Mouse (Mus musculus) forebrain, embryonic 14.5 days (tissue): Measurements from ENCODE around the gene Tasp1. TPM values are rescaled to one million over a fixed set of nuclear protein-coding genes. Genes with fewer than 3 reads are reported as not detected.
"Not testable (repeated sequence)": the region's sequence is repeated elsewhere in the genome, so short reads cannot be mapped to it uniquely, and the experiment has no call there.

Experiments
- ATAC-seq: fragments of 200-750 bp; cut with Nextera tagmentation; 2 replicates; pipeline ENCODE4 v1.8.0; 2017; ENCODE audit warnings: mild to moderate bottlenecking, moderate library complexity
- DNase-seq: peaks from one replicate; pipeline ENCODE4 v3.0.0-alpha.2; 2015; ENCODE audit warnings: low spot score
- H3K27ac ChIP-seq: fragments of 300-500 bp; sonication (generic); 2 replicates; pipeline ENCODE4 v1.5.1; 2014; ENCODE audit warnings: low read depth, mild to moderate bottlenecking, control low read depth, low read length, moderate library complexity
- H3K27me3 ChIP-seq: fragments of 300-500 bp; sonication (generic); replicated peaks from 2 replicates; pipeline ENCODE4 v1.6.1; 2014; ENCODE audit warnings: low read length, control low read depth, mixed read lengths; ENCODE audit not compliant: control insufficient read depth, insufficient read depth
- H3K36me3 ChIP-seq: fragments of 300-500 bp; sonication (generic); 2 replicates; pipeline ENCODE4 v1.6.1; 2014; ENCODE audit warnings: low read length, control low read depth; ENCODE audit not compliant: control insufficient read depth, insufficient read depth
- H3K4me1 ChIP-seq: fragments of 300-500 bp; sonication (generic); 2 replicates; pipeline ENCODE4 v1.6.1; 2014; ENCODE audit warnings: antibody characterized with exemption, low read length, control low read depth; ENCODE audit not compliant: control insufficient read depth, insufficient read depth
- H3K4me2 ChIP-seq: fragments of 300-500 bp; sonication (generic); 2 replicates; pipeline ENCODE4 v1.6.1; 2014; ENCODE audit warnings: mild to moderate bottlenecking, control low read depth, low read length
- H3K4me3 ChIP-seq: fragments of 300-500 bp; sonication (generic); 2 replicates; pipeline ENCODE4 v1.5.1; 2014; ENCODE audit warnings: low read depth, low read length, control low read depth
- H3K9ac ChIP-seq: fragments of 300-500 bp; sonication (generic); 2 replicates; pipeline ENCODE4 v1.6.1; 2014; ENCODE audit warnings: mild to moderate bottlenecking, low read length, control low read depth, moderate library complexity
- H3K9me3 ChIP-seq: fragments of 300-500 bp; sonication (generic); replicated peaks from 2 replicates; pipeline ENCODE4 v1.6.1; 2016; ENCODE audit warnings: low read length, control low read depth, mixed read lengths; ENCODE audit not compliant: control insufficient read depth
- WGBS: fragments of 180-500 bp; shearing (Covaris S2); extraction: QIAGEN DNeasy Blood & Tissue Kit; methylation state at CpG from one replicate; pipeline ENCODE4 v1.1.7; 2014; 5-methylcytosine and 5-hydroxymethylcytosine counted together
- polyA plus RNA-seq: library from polyadenylated mRNA; unstranded; fragments of >200 nt; fragmentation: Nextera tagmentation; extraction: Ambion mirVana; gene quantifications from 2 replicates; pipeline ENCODE4 v1.2.1, GENCODE M21; 2014

The Tasp1 gene
- polyA plus RNA-seq, 1 experiment from 2014 or later, result 18.9 TPM

DNA sequence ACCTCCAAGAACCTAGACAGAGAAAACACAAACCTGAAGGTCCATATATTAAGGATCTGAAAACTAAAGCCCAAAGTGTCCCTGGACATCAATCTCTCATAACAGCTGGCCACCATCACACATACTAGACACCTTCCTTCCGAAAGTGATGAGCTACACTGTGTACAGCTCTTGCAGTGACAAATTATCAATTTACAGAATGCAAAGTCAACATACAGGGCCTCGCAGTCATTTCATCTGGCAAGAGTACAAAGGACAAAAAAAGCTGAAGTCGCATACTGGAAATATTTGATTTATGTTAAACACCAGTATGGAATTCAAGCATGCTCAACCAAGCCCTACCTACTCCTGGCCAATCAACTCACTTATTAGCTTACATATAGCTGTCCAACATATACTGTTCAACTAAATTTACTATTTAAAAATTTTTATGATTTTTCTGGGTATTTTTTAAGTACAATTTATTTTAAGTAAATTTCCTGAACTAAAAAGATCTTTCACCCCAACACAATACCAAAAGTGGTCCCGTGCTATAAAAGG lies 132.5 kb downstream of the Tasp1 start:
- Histone ChIP-seq H3K36me3 (no peaks in the 10 kb centered on the region), H3K4me1 (no peaks in the 10 kb centered on the region), H3K27ac (no peak overlapping the region), H3K9me3 (no peaks in the 10 kb centered on the region), H3K4me2 (no peak overlapping the region), H3K4me3 (no peak overlapping the region), H3K27me3 (no peaks in the 10 kb centered on the region), H3K9ac (no peak overlapping the region)
- no peak for DNase-seq
- ATAC-seq, result no peak
- WGBS, result 95% methylated on average over 4 of the region's 4 CpGs

DNA sequence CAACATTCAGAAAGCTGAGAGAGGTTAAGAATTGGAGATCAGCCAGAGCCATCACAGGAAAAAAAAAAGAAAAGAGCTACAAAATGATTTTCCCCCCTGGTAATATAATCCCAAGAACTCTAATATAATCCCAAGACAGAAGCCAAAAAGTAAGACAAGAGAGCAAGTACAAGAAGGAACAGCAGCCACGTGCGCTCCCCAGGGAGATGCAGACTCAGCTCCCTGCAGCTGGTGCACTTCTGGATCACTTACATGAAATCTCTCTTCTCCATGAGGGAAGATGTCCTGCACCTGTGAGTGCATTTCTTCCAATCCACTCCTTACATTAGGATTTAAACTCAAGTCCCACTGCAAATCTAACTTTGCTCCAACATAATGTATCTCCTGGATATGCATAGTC lies 134.4 kb downstream of the Tasp1 start:
- ATAC-seq, result no peak
- WGBS, result 97% methylated on average over 2 of the region's 2 CpGs

DNA sequence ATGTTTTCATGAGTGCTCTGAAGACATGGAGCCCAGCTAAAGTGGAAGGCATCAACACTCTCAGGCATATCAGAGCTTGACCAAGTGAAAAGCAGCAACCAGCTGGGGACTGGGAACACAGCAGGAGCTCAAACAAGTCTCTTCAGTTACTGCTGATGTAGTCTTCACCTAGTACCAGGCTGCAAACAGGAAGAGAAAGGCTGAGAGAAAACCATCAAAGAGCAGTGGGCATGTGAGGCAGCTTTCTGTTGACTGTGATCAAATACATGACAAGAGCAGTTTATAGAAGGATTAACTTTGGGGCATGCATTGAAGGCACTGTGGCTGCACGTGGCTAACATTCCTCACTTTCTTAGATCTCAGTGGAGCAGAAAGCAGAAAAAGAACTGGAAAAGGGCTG lies 141.7 kb downstream of the Tasp1 start:
- Histone ChIP-seq H3K36me3 (no peaks in the 10 kb centered on the region), H3K4me3 (no peak overlapping the region), H3K9ac (no peak overlapping the region), H3K4me2 (no peak overlapping the region), H3K27ac (no peak overlapping the region), H3K9me3 (no peaks in the 10 kb centered on the region), H3K27me3 (no peaks in the 10 kb centered on the region), H3K4me1 (no peaks in the 10 kb centered on the region)
- DNase-seq (no peak), ATAC-seq (no peak)
- 0% methylated on average over 1 of the region's 1 CpGs for WGBS

More for the DNA sequence above, 134.4 kb downstream of the Tasp1 start:
- Histone ChIP-seq H3K27me3 (no peaks in the 10 kb centered on the region), H3K4me2 (no peak overlapping the region), H3K4me3 (no peak overlapping the region), H3K4me1 (no peaks in the 10 kb centered on the region), H3K9me3 (no peaks in the 10 kb centered on the region), H3K36me3 (no peaks in the 10 kb centered on the region), H3K27ac (no peak overlapping the region), H3K9ac (no peak overlapping the region)
- DNase-seq, result no peak

DNA sequence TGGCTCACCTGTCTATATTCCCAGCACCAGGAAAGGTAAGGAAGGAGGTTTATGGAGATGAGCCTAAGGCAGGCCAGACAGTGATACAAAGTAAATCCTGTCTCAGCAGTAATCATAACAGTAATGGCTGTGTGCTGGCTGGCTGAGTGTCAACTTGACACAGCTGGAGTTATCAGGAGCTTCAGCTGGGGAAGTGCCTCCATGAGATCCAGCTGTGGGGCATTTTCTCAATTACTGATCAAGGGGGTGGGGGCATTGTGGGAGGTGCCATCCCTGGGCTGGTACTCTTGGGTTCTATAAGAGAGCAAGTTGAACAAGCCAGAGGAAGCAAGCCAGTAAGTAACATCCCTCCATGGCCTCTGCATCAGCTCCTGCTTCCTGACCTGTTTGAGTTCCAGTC lies 145.2 kb downstream of the Tasp1 start:
- H3K27ac ChIP-seq, H3K9me3 ChIP-seq, H3K36me3 ChIP-seq, H3K9ac ChIP-seq, DNase-seq, H3K4me1 ChIP-seq, H3K4me2 ChIP-seq, H3K27me3 ChIP-seq, H3K4me3 ChIP-seq, ATAC-seq: not testable (repeated sequence)

DNA sequence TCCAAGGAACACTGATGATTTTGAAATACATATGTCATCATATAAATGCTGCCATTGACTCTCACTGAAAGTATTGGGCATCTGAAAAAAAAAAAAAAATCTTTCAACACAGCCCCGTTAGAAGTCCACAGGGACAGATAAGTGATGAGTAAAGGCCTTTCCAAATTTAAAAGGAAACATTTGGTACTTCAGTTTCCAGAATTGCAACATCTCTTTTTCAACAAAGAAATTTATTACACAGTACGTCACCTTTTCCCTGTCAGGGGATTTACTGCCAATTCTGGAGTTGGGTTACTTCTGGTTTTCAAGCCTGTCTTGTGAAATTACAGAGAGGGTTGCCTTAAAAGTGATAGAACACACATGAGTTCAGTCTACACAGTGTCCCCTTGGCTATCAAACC lies 146.8 kb downstream of the Tasp1 start:
- no peaks in the 10 kb centered on the region for H3K4me1 ChIP-seq
- 87% methylated on average over 2 of the region's 2 CpGs for WGBS
- H3K36me3 ChIP-seq, result no peaks in the 10 kb centered on the region
- no peak for ATAC-seq
- H3K4me2 ChIP-seq, result no peak overlapping the region
- no peak for DNase-seq
- no peak overlapping the region for H3K4me3 ChIP-seq
- H3K27me3 ChIP-seq, result no peaks in the 10 kb centered on the region
- H3K9me3 ChIP-seq, result no peaks in the 10 kb centered on the region
- no peak overlapping the region for H3K27ac ChIP-seq
- H3K9ac ChIP-seq, result no peak overlapping the region

DNA sequence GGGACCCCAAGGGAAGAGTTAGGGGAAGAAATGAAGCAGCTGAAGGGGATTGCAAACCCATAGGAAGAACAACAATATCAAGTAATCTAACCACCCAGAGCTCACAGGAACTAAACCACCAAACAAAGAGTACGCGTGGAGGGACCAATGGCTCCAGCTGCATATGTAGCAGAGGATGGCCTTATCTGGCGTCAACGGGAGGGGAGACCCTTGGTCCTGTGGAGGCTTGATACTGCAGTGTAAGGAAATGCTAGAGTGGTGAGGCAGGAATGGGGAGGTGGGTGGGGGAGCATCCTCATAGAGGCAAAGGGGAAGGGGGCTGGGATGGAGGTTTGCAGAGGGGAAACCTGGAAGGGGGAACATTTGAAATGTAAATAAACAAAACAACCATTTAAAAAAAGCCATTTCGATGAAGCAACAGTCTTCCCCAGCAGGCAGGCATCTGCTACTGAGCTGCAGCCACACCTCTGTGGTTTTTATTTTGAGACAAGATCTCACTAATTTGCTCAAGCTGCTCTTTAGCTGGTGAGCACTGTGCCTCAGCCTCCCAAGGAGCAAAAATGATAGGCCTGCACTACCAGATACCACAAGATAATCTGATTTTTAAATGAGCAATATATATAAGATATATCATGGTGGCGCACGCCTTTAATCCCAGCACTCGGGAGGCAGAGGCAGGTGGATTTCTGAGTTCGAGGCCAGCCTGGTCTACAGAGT lies 160.0 kb downstream of the Tasp1 start:
- Histone ChIP-seq H3K27ac (no peak overlapping the region), H3K4me2 (no peak overlapping the region), H3K4me3 (no peak overlapping the region), H3K9me3 (no peaks in the 10 kb centered on the region), H3K9ac (no peak overlapping the region), H3K36me3 (no peaks in the 10 kb centered on the region), H3K27me3 (no peaks in the 10 kb centered on the region), H3K4me1 (no peaks in the 10 kb centered on the region)
- 94% methylated on average over 9 of the region's 9 CpGs for WGBS
- ATAC-seq (no peak), DNase-seq (no peak)

DNA sequence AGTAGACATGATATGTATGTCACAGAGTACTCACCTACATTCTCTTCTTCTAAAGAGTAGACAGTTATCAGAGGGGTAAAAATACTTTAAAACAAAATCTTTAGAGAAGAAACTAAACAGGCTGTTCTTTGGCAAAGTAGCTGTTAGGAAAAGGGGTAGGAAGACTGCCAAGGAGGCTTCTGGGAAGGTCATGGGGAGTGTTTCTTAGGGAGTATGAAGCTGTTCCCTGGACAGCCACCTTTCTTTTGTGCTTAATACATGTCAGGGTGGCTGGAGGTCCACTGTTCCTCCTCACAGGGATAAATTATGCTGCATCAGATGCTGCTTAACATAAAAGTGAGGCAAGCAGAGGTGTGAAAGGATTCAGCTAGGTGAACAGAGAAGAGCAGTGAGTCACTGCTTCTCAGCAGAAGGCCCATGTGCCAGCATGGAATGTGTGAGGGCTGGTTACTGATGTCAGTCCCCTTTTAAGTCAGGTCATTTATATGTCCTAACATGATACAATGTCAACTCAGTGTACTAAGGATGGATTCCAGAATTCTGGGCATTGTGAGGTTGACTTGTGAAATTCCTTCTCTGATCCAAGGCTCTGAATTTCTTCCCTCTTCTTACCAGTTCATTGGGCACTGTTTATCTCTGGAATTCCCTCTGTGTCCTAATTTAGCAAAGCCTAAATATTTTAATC lies 175.1 kb downstream of the Tasp1 start:
- no peak for ATAC-seq
- no peaks in the 10 kb centered on the region for H3K9me3 ChIP-seq
- H3K27ac ChIP-seq, result no peak overlapping the region
- no peaks in the 10 kb centered on the region for H3K4me1 ChIP-seq
- H3K36me3 ChIP-seq, result no peaks in the 10 kb centered on the region
- H3K4me3 ChIP-seq, result no peak overlapping the region
- no peak overlapping the region for H3K4me2 ChIP-seq
- H3K27me3 ChIP-seq, result no peaks in the 10 kb centered on the region
- no peak for DNase-seq
- H3K9ac ChIP-seq, result no peak overlapping the region

DNA sequence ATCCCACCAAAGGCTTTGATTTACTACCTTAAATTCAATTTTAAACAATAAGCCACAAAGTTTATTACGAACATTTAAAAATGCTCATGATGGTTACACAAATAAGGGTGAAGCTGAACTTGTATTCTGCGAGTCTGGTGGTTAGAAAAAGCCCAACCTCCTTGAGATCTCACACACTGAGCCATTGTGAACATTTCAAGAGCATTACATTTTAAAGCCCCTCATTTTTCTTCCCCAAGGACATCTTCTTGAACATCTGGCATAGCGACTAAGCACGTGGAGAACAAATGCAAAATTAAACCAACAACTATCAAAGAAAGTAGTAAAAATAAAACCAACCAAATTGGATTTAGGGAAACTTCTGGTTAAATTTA lies 182.4 kb downstream of the Tasp1 start:
- Histone ChIP-seq H3K4me1 (no peaks in the 10 kb centered on the region), H3K27ac (no peak overlapping the region), H3K9ac (no peak overlapping the region), H3K4me3 (no peak overlapping the region), H3K36me3 (no peaks in the 10 kb centered on the region), H3K4me2 (no peak overlapping the region), H3K27me3 (no peaks in the 10 kb centered on the region), H3K9me3 (no peaks in the 10 kb centered on the region)
- no peak for ATAC-seq
- DNase-seq, result no peak
- WGBS, result 74% methylated on average over 4 of the region's 4 CpGs

DNA sequence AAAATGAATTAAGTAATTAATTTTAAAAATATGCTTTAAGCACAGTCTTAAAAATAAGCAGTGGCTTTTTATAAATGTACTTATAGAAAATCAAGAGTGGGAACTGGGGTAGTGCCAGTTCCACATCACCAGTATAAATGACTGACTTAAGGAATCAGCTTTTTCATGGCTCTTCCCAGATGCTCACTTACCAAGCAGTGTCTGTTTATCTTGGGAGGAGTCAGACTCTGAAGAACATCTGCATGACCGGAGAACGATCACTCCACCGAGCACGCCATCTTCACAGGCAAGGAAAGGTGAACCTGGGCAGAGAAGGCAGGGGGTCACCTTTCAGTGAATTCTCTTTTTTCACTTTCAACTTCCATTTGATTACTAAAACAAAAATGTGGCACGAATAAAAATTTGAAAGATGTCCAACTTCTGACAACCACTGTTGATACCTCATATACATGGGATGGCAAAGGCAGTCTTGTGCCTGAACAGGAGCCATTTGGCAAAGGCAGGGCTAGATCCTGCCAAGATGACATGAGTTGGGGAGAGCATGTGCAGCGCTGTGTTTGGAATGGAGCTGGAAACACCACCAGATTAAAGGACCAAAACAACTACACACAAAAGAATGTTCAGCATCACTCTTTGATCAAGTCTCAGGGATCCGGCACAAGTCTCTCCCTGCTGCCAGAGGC lies 182.9 kb downstream of the Tasp1 start:
- Histone ChIP-seq H3K4me3 (no peak overlapping the region), H3K27me3 (no peaks in the 10 kb centered on the region), H3K36me3 (no peaks in the 10 kb centered on the region), H3K27ac (no peak overlapping the region), H3K9me3 (no peaks in the 10 kb centered on the region), H3K4me1 (no peaks in the 10 kb centered on the region), H3K9ac (no peak overlapping the region), H3K4me2 (no peak overlapping the region)
- DNase-seq, result peak; percentile 68
- ATAC-seq, result peak; percentile 82; the same call in 1 of the 2 replicates
- 81% methylated on average over 7 of the region's 7 CpGs for WGBS
